Mouse (Mus musculus) right cerebral cortex, postnatal 36 days (tissue): ENCODE data around the gene Rab5if.
A peak's percentile ranks its signal among the peaks of the same experiment; 100 is the strongest.
"Not testable (repeated sequence)": the region's sequence is repeated elsewhere in the genome, so short reads cannot be mapped to it uniquely, and the experiment has no call there.

Experiments
- DNase-seq, 2 experiments: peaks; one replicate each; pipeline ENCODE4 v3.0.0; 2022; ENCODE audit warnings: low spot score in 2 of 2, mixed read lengths in 1 of 2

Gene Rab5if

GRCm38 (mm10) chr2:156887017-156887416 lies 24.1 kb downstream of the Rab5if start, which contains the start of gene Sla2:
TSS of gene Sla2 (minus strand) at chr2:156887192.
- DNase-seq, result no peak

- no peak for DNase-seq
These were observed 25.6 kb downstream of the Rab5if start for GRCm38 (mm10) chr2:156888490-156888889.

- no peak for DNase-seq
These were observed 29.3 kb downstream of the Rab5if start for GRCm38 (mm10) chr2:156892240-156892639.

GRCm38 (mm10) chr2:156892821-156893220 lies 29.9 kb downstream of the Rab5if start:
- no peak for DNase-seq

- DNase-seq, result no peak
These were observed 31.8 kb downstream of the Rab5if start for GRCm38 (mm10) chr2:156894496-156895265.

GRCm38 (mm10) chr2:156896384-156896914 lies 33.5 kb downstream of the Rab5if start:
- DNase-seq, result no peak

- peak; percentile 47 to 56 for DNase-seq
These were observed 34.1 kb downstream of the Rab5if start for GRCm38 (mm10) chr2:156897034-156897433.

- no peak for DNase-seq
These were observed 35.4 kb downstream of the Rab5if start for GRCm38 (mm10) chr2:156898374-156898773.

- DNase-seq, result no peak
These were observed 36.3 kb downstream of the Rab5if start for GRCm38 (mm10) chr2:156899184-156899583.

GRCm38 (mm10) chr2:156901344-156901743 lies 38.4 kb downstream of the Rab5if start:
- no peak for DNase-seq

- no peak for DNase-seq
These were observed 39.0 kb downstream of the Rab5if start for GRCm38 (mm10) chr2:156901883-156902282.

GRCm38 (mm10) chr2:156902411-156902810 lies 39.5 kb downstream of the Rab5if start:
- not testable (repeated sequence) for DNase-seq

GRCm38 (mm10) chr2:156903367-156903766 lies 40.4 kb downstream of the Rab5if start:
- DNase-seq, result no peak

- peak; percentile 63 to 68 for DNase-seq
These were observed 42.2 kb downstream of the Rab5if start for GRCm38 (mm10) chr2:156904976-156905717.

GRCm38 (mm10) chr2:156905931-156906330 lies 43.0 kb downstream of the Rab5if start:
- DNase-seq, result not testable (repeated sequence)

- DNase-seq, result no peak
These were observed 50.3 kb downstream of the Rab5if start for GRCm38 (mm10) chr2:156913191-156913590.

- DNase-seq, result no peak
These were observed 52.6 kb downstream of the Rab5if start for GRCm38 (mm10) chr2:156915559-156915958.

- no peak for DNase-seq
These were observed 53.6 kb downstream of the Rab5if start for GRCm38 (mm10) chr2:156916419-156917125.

- DNase-seq, result no peak
These were observed 55.6 kb downstream of the Rab5if start for GRCm38 (mm10) chr2:156918562-156918961.

GRCm38 (mm10) chr2:156919191-156919590 lies 56.3 kb downstream of the Rab5if start:
- not testable (repeated sequence) for DNase-seq

- DNase-seq, result no peak
These were observed 56.9 kb downstream of the Rab5if start for GRCm38 (mm10) chr2:156919796-156920195.

- no peak for DNase-seq
These were observed 60.1 kb downstream of the Rab5if start for GRCm38 (mm10) chr2:156923057-156923456.
